Mouse (Mus musculus) forebrain, embryonic 12.5 days (tissue): ENCODE results near the gene Btn2a2. TPM values are rescaled to one million over a fixed set of nuclear protein-coding genes. Genes with fewer than 3 reads are reported as not detected.

Experiments
- ATAC-seq: fragments of 200-750 bp; cut with Nextera tagmentation; 2 replicates; pipeline ENCODE4 v1.8.0; 2017; ENCODE audit warnings: moderate TSS enrichment; ENCODE audit not compliant: low FRiP score
- H3K27ac ChIP-seq: fragments of 300-500 bp; sonication (generic); 2 replicates; pipeline ENCODE4 v1.5.1; 2016; ENCODE audit warnings: mild to moderate bottlenecking
- H3K27me3 ChIP-seq: fragments of 300-500 bp; sonication (generic); 2 replicates; pipeline ENCODE4 v1.6.1; 2016; ENCODE audit warnings: mild to moderate bottlenecking
- H3K36me3 ChIP-seq: fragments of 300-500 bp; sonication (generic); replicated peaks from 2 replicates; pipeline ENCODE4 v1.6.1; 2016; ENCODE audit warnings: mild to moderate bottlenecking
- H3K4me1 ChIP-seq: fragments of 300-500 bp; sonication (generic); 2 replicates; pipeline ENCODE4 v1.6.1; 2016
- H3K4me2 ChIP-seq: fragments of 300-500 bp; sonication (generic); 2 replicates; pipeline ENCODE4 v1.6.1; 2016; ENCODE audit warnings: mild to moderate bottlenecking, moderate library complexity
- H3K4me3 ChIP-seq: fragments of 300-500 bp; sonication (generic); replicated peaks from 2 replicates; pipeline ENCODE4 v1.5.1; 2016; ENCODE audit warnings: mild to moderate bottlenecking
- H3K9ac ChIP-seq: fragments of 300-500 bp; sonication (generic); 2 replicates; pipeline ENCODE4 v1.6.1; 2016; ENCODE audit warnings: mild to moderate bottlenecking
- H3K9me3 ChIP-seq: fragments of 300-500 bp; sonication (generic); 2 replicates; pipeline ENCODE4 v1.6.1; 2016
- WGBS: fragments of 180-500 bp; shearing (Covaris S2); methylation state at CpG from one replicate; pipeline ENCODE4 v1.1.7; 2016; 5-methylcytosine and 5-hydroxymethylcytosine counted together
- polyA plus RNA-seq: library from polyadenylated mRNA; unstranded; fragments of >200 nt; fragmentation: Nextera tagmentation; extraction: Ambion mirVana; gene quantifications from 2 replicates; pipeline ENCODE4 v1.2.1, GENCODE M21; 2016

Gene Btn2a2
- polyA plus RNA-seq, 1 experiment from 2014 or later, result 0.23 TPM

GRCm38 (mm10) chr13:23450398-23450797, 38.3 kb downstream of the Btn2a2 start:
- peak overlapping the region; percentile 49 for H3K4me2 ChIP-seq
- H3K9me3 ChIP-seq, result no peaks in the 10 kb centered on the region
- WGBS, result under 1% methylated on average over 15 of the region's 15 CpGs
- 0 out of 2 replicates have a peak, but pooled peaks cover 2% of the 10 kb centered on the region for H3K4me1 ChIP-seq
- no peak overlapping the region for H3K27ac ChIP-seq
- H3K27me3 ChIP-seq, result no peaks in the 10 kb centered on the region
- H3K9ac ChIP-seq, result peak overlapping the region; percentile 57; the same call in 1 of the 2 replicates
- H3K36me3 ChIP-seq, result no peaks in the 10 kb centered on the region
- ATAC-seq, result 0 out of 2 replicates have a peak, but pooled peaks have one; percentile 11
- H3K4me3 ChIP-seq, result peak overlapping the region; percentile 41

GRCm38 (mm10) chr13:23449235-23450095, 39.2 kb downstream of the Btn2a2 start:
- Histone ChIP-seq H3K4me2 (peak overlapping the region; percentile 49), H3K27ac (peak overlapping the region; percentile 69), H3K4me3 (peak overlapping the region; percentile 41), H3K27me3 (no peaks in the 10 kb centered on the region), H3K9ac (peak overlapping the region; percentile 57), H3K36me3 (no peaks in the 10 kb centered on the region), H3K4me1 (peaks cover 6% of the 10 kb centered on the region), H3K9me3 (no peaks in the 10 kb centered on the region)
- no peak for ATAC-seq
- WGBS, result under 1% methylated on average over 24 of the region's 24 CpGs

DNA sequence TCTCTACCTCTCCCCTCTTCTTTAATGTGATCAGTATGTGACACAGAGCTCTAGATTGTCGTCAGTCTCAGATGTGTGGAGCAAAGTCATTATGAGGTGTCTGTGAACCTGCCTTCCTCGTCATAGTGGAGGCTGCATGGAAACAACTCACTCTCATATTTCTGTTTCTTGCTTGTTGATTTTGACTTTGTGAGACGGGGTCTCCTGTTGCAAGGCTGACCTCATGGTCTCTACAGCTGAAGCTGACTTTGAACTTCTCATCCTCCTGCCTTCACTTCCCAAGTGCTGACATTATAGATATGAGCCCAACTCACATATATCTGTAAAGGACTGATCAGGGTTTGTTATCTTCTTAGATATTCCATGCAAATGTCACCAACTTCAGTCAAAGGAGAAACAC, 39.9 kb downstream of the Btn2a2 start:
- no peaks in the 10 kb centered on the region for H3K36me3 ChIP-seq
- WGBS, result 56% methylated on average over 3 of the region's 3 CpGs
- no peaks in the 10 kb centered on the region for H3K9me3 ChIP-seq
- H3K4me3 ChIP-seq, result peak overlapping the region; percentile 41
- ATAC-seq, result no peak
- no peak overlapping the region for H3K9ac ChIP-seq
- H3K4me1 ChIP-seq, result peaks cover 10% of the 10 kb centered on the region
- peak overlapping the region; percentile 49 for H3K4me2 ChIP-seq
- 0 out of 2 replicates have a peak overlapping the region, but pooled peaks have one; percentile 0 for H3K27ac ChIP-seq
- H3K27me3 ChIP-seq, result no peaks in the 10 kb centered on the region

DNA sequence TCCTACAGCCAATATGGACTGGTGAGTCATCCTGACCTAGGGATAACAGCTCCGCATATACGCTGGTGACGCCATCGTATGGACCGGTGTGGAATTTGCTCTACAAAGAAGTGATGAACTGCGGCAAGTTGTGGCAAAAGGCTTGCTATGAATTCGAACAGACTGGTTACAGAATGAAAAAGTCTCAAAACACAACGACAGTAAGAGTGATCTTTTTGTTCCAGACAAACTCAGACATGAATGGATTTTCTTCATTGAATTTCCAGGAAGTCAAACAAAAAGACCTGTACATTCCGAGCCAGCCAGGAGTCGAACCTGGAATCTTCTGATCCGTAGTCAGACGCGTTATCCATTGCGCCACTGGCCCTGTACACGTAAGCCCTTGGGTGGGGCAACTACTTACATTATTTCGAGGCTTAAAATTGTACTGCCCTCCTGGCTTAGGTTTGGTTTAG, 42.1 kb downstream of the Btn2a2 start:
- Histone ChIP-seq H3K27ac (peak overlapping the region; percentile 84), H3K9me3 (no peaks in the 10 kb centered on the region)
- under 1% methylated on average over 16 of the region's 16 CpGs for WGBS

GRCm38 (mm10) chr13:23445561-23446320, 42.9 kb downstream of the Btn2a2 start:
- peak overlapping the region; percentile 70 for H3K4me2 ChIP-seq
- H3K4me3 ChIP-seq, result peak overlapping the region; percentile 69
- H3K36me3 ChIP-seq, result no peaks in the 10 kb centered on the region
- no peaks in the 10 kb centered on the region for H3K27me3 ChIP-seq
- peak overlapping the region; percentile 99 for H3K27ac ChIP-seq
- no peaks in the 10 kb centered on the region for H3K9me3 ChIP-seq
- ATAC-seq, result peak; percentile 92
- H3K9ac ChIP-seq, result peak overlapping the region; percentile 75
- H3K4me1 ChIP-seq, result peaks cover 10% of the 10 kb centered on the region
- under 1% methylated on average over 55 of the region's 55 CpGs for WGBS

More for the DNA sequence above, 42.1 kb downstream of the Btn2a2 start:
- peak; percentile 68 for ATAC-seq
- H3K9ac ChIP-seq, result peak overlapping the region; percentile 49
- H3K4me1 ChIP-seq, result peaks cover 10% of the 10 kb centered on the region
- no peaks in the 10 kb centered on the region for H3K27me3 ChIP-seq
- H3K36me3 ChIP-seq, result no peaks in the 10 kb centered on the region
- peak overlapping the region; percentile 69 for H3K4me3 ChIP-seq
- H3K4me2 ChIP-seq, result peak overlapping the region; percentile 70

DNA sequence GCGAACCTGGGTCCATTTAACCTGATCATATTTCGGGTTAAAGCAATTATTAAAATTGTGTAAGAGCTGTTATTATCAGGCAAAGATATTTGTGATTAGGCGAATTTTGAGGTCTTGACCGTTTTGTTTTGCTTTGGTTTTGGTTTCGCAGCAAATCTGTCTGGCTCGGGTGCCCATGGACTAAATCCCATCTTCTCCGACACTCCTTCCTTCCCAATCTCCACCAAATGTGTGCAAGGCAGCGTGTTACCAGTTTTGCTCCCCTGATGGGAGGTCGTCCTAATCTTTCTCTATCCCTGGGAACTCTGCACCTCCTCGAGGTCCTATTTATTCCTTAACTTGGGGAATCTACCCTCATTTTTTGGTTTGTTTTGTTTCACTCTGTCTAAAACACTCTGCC, 43.5 kb downstream of the Btn2a2 start:
- Histone ChIP-seq H3K27me3 (no peaks in the 10 kb centered on the region), H3K4me3 (peak overlapping the region; percentile 69), H3K36me3 (no peaks in the 10 kb centered on the region), H3K27ac (peak overlapping the region; percentile 99), H3K9ac (peak overlapping the region; percentile 75), H3K4me1 (peaks cover 10% of the 10 kb centered on the region), H3K9me3 (no peaks in the 10 kb centered on the region), H3K4me2 (peak overlapping the region; percentile 70)
- 4% methylated on average over 10 of the region's 10 CpGs for WGBS
- peak; percentile 7; the same call in 1 of the 2 replicates for ATAC-seq

- Histone ChIP-seq H3K4me3 (peak overlapping the region; percentile 69), H3K9me3 (no peaks in the 10 kb centered on the region), H3K36me3 (no peaks in the 10 kb centered on the region), H3K9ac (no peak overlapping the region), H3K4me2 (peak overlapping the region; percentile 70), H3K27me3 (no peaks in the 10 kb centered on the region), H3K27ac (no peak overlapping the region), H3K4me1 (peaks cover 10% of the 10 kb centered on the region)
- 46% methylated on average over 5 of the region's 5 CpGs for WGBS
- no peak for ATAC-seq
These were observed 44.2 kb downstream of the Btn2a2 start for GRCm38 (mm10) chr13:23444451-23444850.

DNA sequence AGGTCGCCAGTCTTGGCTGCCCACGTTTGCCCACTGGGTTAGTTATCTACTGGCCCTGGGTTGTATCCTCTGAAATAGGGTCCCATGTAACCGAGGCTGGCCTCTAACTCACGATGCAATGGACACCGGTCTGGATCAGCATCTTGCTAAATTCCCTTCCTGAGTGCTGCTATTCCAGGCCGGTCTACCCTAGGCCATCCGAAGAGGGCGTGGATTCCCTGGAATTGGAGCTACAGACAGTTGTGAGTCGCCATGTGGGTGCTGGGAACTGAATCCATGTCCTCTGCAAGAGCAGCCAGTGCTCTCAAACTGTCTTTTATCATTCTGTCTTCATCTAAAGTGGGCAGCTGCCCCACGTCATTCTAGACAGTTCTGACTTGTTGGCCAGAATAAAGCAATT, 48.8 kb downstream of the Btn2a2 start:
- no peaks in the 10 kb centered on the region for H3K9me3 ChIP-seq
- H3K9ac ChIP-seq, result no peak overlapping the region
- no peak overlapping the region for H3K4me2 ChIP-seq
- WGBS, result 61% methylated on average over 10 of the region's 10 CpGs
- no peaks in the 10 kb centered on the region for H3K36me3 ChIP-seq
- H3K4me1 ChIP-seq, result peaks cover 16% of the 10 kb centered on the region
- no peaks in the 10 kb centered on the region for H3K27me3 ChIP-seq
- H3K27ac ChIP-seq, result no peak overlapping the region
- no peak for ATAC-seq
- no peak overlapping the region for H3K4me3 ChIP-seq

DNA sequence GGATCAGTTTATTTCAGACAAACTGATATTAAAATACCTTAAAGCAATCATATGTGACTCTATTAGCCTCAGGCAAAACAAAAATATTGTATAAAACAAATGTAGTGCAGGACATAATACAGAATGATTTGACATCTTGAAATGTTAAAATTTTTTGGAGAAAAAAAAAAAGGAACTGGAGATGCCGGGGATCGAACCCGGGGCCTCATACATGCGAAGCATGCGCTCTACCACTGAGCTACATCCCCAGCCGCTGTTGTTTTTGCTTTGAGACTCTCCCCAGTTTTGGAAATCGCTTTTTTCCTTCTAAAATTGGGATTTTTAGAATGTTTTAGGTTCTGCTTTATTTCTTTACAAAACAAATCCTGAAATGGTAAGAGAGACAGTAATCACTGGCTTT, 50.1 kb downstream of the Btn2a2 start:
- no peaks in the 10 kb centered on the region for H3K9me3 ChIP-seq
- H3K27me3 ChIP-seq, result no peaks in the 10 kb centered on the region
- H3K4me2 ChIP-seq, result peak overlapping the region; percentile 67
- 0% methylated on average over 7 of the region's 7 CpGs for WGBS
- ATAC-seq, result peak; percentile 56; the same call in 1 of the 2 replicates
- no peak overlapping the region for H3K9ac ChIP-seq
- H3K4me3 ChIP-seq, result peak overlapping the region; percentile 50
- H3K4me1 ChIP-seq, result peaks cover 16% of the 10 kb centered on the region
- H3K27ac ChIP-seq, result no peak overlapping the region
- H3K36me3 ChIP-seq, result no peaks in the 10 kb centered on the region

GRCm38 (mm10) chr13:23437908-23438307, 50.7 kb downstream of the Btn2a2 start:
- H3K36me3 ChIP-seq, result no peaks in the 10 kb centered on the region
- H3K4me1 ChIP-seq, result peaks cover 18% of the 10 kb centered on the region
- peak overlapping the region; percentile 67 for H3K4me2 ChIP-seq
- H3K27ac ChIP-seq, result no peak overlapping the region
- WGBS, result under 1% methylated on average over 17 of the region's 17 CpGs
- peak overlapping the region; percentile 63 for H3K9ac ChIP-seq
- no peaks in the 10 kb centered on the region for H3K27me3 ChIP-seq
- H3K9me3 ChIP-seq, result no peaks in the 10 kb centered on the region
- ATAC-seq, result peak; percentile 82
- H3K4me3 ChIP-seq, result peak overlapping the region; percentile 50

GRCm38 (mm10) chr13:23436861-23437822, 51.5 kb downstream of the Btn2a2 start:
- Histone ChIP-seq H3K4me3 (peak overlapping the region; percentile 50), H3K9me3 (no peaks in the 10 kb centered on the region), H3K4me2 (peak overlapping the region; percentile 67), H3K27ac (peak overlapping the region; percentile 68), H3K27me3 (no peaks in the 10 kb centered on the region), H3K36me3 (no peaks in the 10 kb centered on the region), H3K9ac (peak overlapping the region; percentile 63), H3K4me1 (peaks cover 18% of the 10 kb centered on the region)
- WGBS, result under 1% methylated on average over 32 of the region's 32 CpGs
- peak; percentile 19; the same call in 1 of the 2 replicates for ATAC-seq
